ENCODE assay signal across 8 mouse cellular contexts in the genomic region with DNA sequence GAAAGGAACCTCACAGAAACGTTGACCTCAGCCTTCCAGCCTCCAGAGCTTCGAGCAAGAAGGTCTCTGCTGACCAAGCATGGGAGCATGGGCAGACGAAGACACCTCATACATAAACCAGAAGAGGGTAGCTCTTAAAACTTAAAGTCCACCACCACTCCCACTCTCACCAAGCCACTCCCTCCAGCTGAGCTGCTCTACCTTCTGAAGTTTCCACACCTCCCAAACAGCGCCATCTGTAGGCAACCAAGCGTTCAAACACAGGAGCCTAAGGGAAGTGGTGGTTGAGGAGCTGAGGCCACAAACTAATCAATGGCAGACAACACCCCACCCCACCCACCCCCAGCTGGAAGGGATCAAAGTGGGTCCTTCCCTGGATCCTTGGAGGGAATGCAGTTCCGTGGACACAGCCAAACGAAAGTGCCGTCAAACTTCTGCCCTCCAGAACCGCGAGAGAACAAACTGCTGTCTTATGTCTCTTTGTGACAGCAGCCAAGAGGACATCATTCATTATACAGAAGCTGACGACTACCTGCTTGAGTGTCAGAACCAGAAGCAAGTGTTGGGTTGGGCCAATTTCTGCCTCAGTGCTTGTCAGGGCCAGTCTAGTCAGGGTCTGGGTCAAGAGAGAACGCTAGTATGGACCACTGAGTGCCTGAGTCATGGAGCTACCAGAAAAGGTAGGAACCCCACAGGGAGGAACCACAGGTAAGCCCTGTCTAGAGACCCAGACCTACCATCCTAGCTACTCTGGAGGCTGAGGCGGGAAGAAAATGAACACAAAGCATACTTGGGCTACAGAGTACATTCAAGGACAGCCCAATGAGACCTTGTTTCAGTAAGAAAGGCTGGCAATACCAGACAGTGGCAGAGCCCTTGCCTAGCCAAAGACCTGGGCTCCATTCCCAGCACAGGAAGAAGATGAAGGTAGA. TPM values are rescaled to one million over a fixed set of nuclear protein-coding genes. Genes with fewer than 3 reads are reported as not detected.
A peak's percentile ranks its signal among the peaks of the same experiment; 100 is the strongest.
DNase-seq lines count a peak whose midpoint lies in the region; ATAC-seq lines count a peak whose summit lies in the region.

No protein-coding gene starts in this region.

- no peaks in the 10 kb centered on the region for H3K27me3 ChIP-seq in kidney, embryonic 15.5 days
- no peaks in the 10 kb centered on the region for H3K27me3 ChIP-seq in embryonic facial prominence, embryonic 13.5 days
- no peaks in the 10 kb centered on the region for H3K27me3 ChIP-seq in limb, embryonic 12.5 days

- no peak overlapping the region for H3K4me3 ChIP-seq in kidney, embryonic 15.5 days (replicated peaks)
- no peak overlapping the region for H3K4me3 ChIP-seq in embryonic facial prominence, embryonic 13.5 days
- H3K4me3 ChIP-seq in limb, embryonic 12.5 days (replicated peaks), result no peak overlapping the region

- DNase-seq in kidney, adult 8-10 months, result no peak
- DNase-seq in R1 (ENCODE audit: low read depth, low spot score), result peak; percentile 89
- peak; percentile 51 for DNase-seq in retina, postnatal 1 day
- DNase-seq in ovary, adult 18-20 months (ENCODE audit: low spot score), result no peak
- no peak for DNase-seq in gastrocnemius, postnatal 25 days

- no peak overlapping the region for H3K4me2 ChIP-seq in kidney, embryonic 15.5 days
- H3K4me2 ChIP-seq in embryonic facial prominence, embryonic 13.5 days, result no peak overlapping the region
- no peak overlapping the region for H3K4me2 ChIP-seq in limb, embryonic 12.5 days

- no peak for ATAC-seq in kidney, embryonic 15.5 days (replicated peaks; ENCODE audit: low FRiP score)
- no peak for ATAC-seq in embryonic facial prominence, embryonic 13.5 days (ENCODE audit: insufficient number of reproducible peaks, insufficient read depth, low FRiP score, low TSS enrichment, low read depth)
- ATAC-seq in limb, embryonic 12.5 days (ENCODE audit: insufficient number of reproducible peaks, insufficient read depth, low FRiP score, low TSS enrichment, low read depth), result no peak

- WGBS in kidney, embryonic 15.5 days, result 59% methylated on average over 13 of the region's 13 CpGs
- WGBS in embryonic facial prominence, embryonic 13.5 days, result 58% methylated on average over 13 of the region's 13 CpGs
- WGBS in limb, embryonic 12.5 days, result 70% methylated on average over 13 of the region's 13 CpGs

- peak overlapping the region; percentile 92 for H3K27ac ChIP-seq in kidney, embryonic 15.5 days
- peak overlapping the region; percentile 82 for H3K27ac ChIP-seq in embryonic facial prominence, embryonic 13.5 days
- H3K27ac ChIP-seq in limb, embryonic 12.5 days, result peak overlapping the region; percentile 83

- H3K9ac ChIP-seq in kidney, embryonic 15.5 days, result no peak overlapping the region
- no peak overlapping the region for H3K9ac ChIP-seq in embryonic facial prominence, embryonic 13.5 days
- no peak overlapping the region for H3K9ac ChIP-seq in limb, embryonic 12.5 days (replicated peaks)

- H3K4me1 ChIP-seq in kidney, embryonic 15.5 days, result peaks cover 41% of the 10 kb centered on the region
- peaks cover 37% of the 10 kb centered on the region for H3K4me1 ChIP-seq in embryonic facial prominence, embryonic 13.5 days
- H3K4me1 ChIP-seq in limb, embryonic 12.5 days (replicated peaks), result peaks cover 27% of the 10 kb centered on the region

- H3K36me3 ChIP-seq in kidney, embryonic 15.5 days, result no peaks in the 10 kb centered on the region
- no peaks in the 10 kb centered on the region for H3K36me3 ChIP-seq in embryonic facial prominence, embryonic 13.5 days
- H3K36me3 ChIP-seq in limb, embryonic 12.5 days, result no peaks in the 10 kb centered on the region

- no peaks in the 10 kb centered on the region for H3K9me3 ChIP-seq in kidney, embryonic 15.5 days (replicated peaks)
- H3K9me3 ChIP-seq in embryonic facial prominence, embryonic 13.5 days, result no peaks in the 10 kb centered on the region
- no peaks in the 10 kb centered on the region for H3K9me3 ChIP-seq in limb, embryonic 12.5 days

RNA-seq across cellular contexts. Expression of a gene that starts 59.8 kb away (rescaled TPM):
- polyA plus RNA-seq in kidney, embryonic 15.5 days (2015; fragmentation: Nextera tagmentation; extraction: Ambion mirVana), result 244 and 246 TPM in 2 replicates
- 180 and 207 TPM in 2 replicates for polyA plus RNA-seq in embryonic facial prominence, embryonic 13.5 days (2015; fragmentation: Nextera tagmentation; extraction: Ambion mirVana)
- 217 and 222 TPM in 2 replicates for polyA plus RNA-seq in limb, embryonic 12.5 days (2016; fragmentation: Nextera tagmentation; extraction: Ambion mirVana)
- 10 to 100 TPM; 84.5 to 86.1 TPM for total RNA-seq in gastrocnemius, postnatal 25 days (2021)

Comparison
In these comparisons a context has a peak if more than half of its experiments do, and no peak if none do; other contexts are left out.
1. DNase-seq: peak in R1 (single experiment) and retina, postnatal 1 day (single experiment); none in kidney, adult 8-10 months (0 of 2), ovary, adult 18-20 months (single experiment) and gastrocnemius, postnatal 25 days (single experiment).
2. Peak in every context shown above with its lines, with median percentiles within 50 percentile points of each other: H3K27ac ChIP-seq.